ENCODE assay signal across 13 mouse cellular contexts in genomic region chr1:163167051-163167450, GRCm38 (mm10).
DNase-seq lines count a peak whose midpoint lies in the region; ATAC-seq and TF ChIP-seq lines count a peak whose summit lies in the region.
"Had no signal": no experiment of that assay in that cellular context is flagged by ENCODE, and none has a peak within 500 bp of the region (broad histone marks: within the 10 kb centered on the region; RNA-seq: fewer than 3 reads in every experiment).

No protein-coding gene starts in this region.

- H3K27me3 ChIP-seq in lung, embryonic 16.5 days (ENCODE audit: control insufficient read depth, insufficient read depth, low read depth, low read length) = no peaks in the 10 kb centered on the region
- H3K27me3 ChIP-seq in hindbrain, embryonic 11.5 days (ENCODE audit: control insufficient read depth, insufficient read depth, low read length) = no peaks in the 10 kb centered on the region
- H3K27me3 ChIP-seq: limb, embryonic 13.5 days; stomach, embryonic 15.5 days had no signal

- TF ChIP-seq POLR2A in lung, adult 2 months (IDR thresholded peaks at IDR 0.05; ENCODE audit: borderline replicate concordance, extremely low read depth, low read depth, low read length) = no peak

- H3K4me3 ChIP-seq in lung, embryonic 16.5 days (ENCODE audit: low read length) = no peak overlapping the region
- H3K4me3 ChIP-seq in lung, adult 2 months (replicated peaks; ENCODE audit: extremely low read depth, low read depth, low read length) = no peak overlapping the region
- H3K4me3 ChIP-seq in hindbrain, embryonic 11.5 days (ENCODE audit: low read depth, low read length) = no peak overlapping the region
- H3K4me3 ChIP-seq: limb, embryonic 13.5 days; stomach, embryonic 15.5 days had no signal

- no peak overlapping the region for H3K9ac ChIP-seq in lung, embryonic 16.5 days (ENCODE audit: low read length)
- H3K9ac ChIP-seq in hindbrain, embryonic 11.5 days (ENCODE audit: low read depth, low read length) = no peak overlapping the region
- H3K9ac ChIP-seq: limb, embryonic 13.5 days; stomach, embryonic 15.5 days had no signal

- no peak for TF ChIP-seq CTCF in lung, adult 2 months (IDR thresholded peaks at IDR 0.05; ENCODE audit: insufficient read depth, low read length)

- 0 out of 2 replicates have a peak, but pooled peaks have one; percentile 45 for ATAC-seq in lung, embryonic 16.5 days (ENCODE audit: low read depth)
- ATAC-seq in hindbrain, embryonic 11.5 days (ENCODE audit: low FRiP score) = no peak

- peaks cover 5% of the 10 kb centered on the region; the same call in 1 of the 2 replicates for H3K9me3 ChIP-seq in lung, embryonic 16.5 days (ENCODE audit: control insufficient read depth, low read length)
- H3K9me3 ChIP-seq in hindbrain, embryonic 11.5 days (ENCODE audit: control insufficient read depth, low read length) = no peaks in the 10 kb centered on the region
- H3K9me3 ChIP-seq: stomach, embryonic 15.5 days had no signal

- DNase-seq in lung, adult 2 months = no peak
- DNase-seq in gastrocnemius, postnatal 36 days = peak; percentile 27 to 49
- DNase-seq in kidney, adult 9 months = peak; percentile 35
- peak; percentile 81 for DNase-seq in skeletal muscle tissue, adult 2 months (ENCODE audit: low read depth, low spot score)
- DNase-seq in hindbrain, embryonic 11.5 days (ENCODE audit: low spot score) = no peak
- no peak for DNase-seq in thymus, adult 18-20 months
- DNase-seq: cerebellum, adult 2 months; layer of hippocampus, postnatal 36 days; right cerebral cortex, postnatal 14 days had no signal

- no peak overlapping the region for H3K27ac ChIP-seq in lung, embryonic 16.5 days (ENCODE audit: low read length)
- H3K27ac ChIP-seq in hindbrain, embryonic 11.5 days (ENCODE audit: low read depth, low read length) = no peak overlapping the region
- H3K27ac ChIP-seq: limb, embryonic 13.5 days; macrophage; stomach, embryonic 15.5 days had no signal

- intact Hi-C loops in gastrocnemius, postnatal 36 days (cut with DNase I) = loop anchor here (5.0 kb wide), 2 partner anchors 55 to 145 kb away; partner anchors contain the start of gene Prrx1

- no peaks in the 10 kb centered on the region for H3K36me3 ChIP-seq in lung, embryonic 16.5 days (ENCODE audit: control insufficient read depth, insufficient read depth, low read length)
- H3K36me3 ChIP-seq in hindbrain, embryonic 11.5 days (ENCODE audit: control insufficient read depth, insufficient read depth, low read length) = no peaks in the 10 kb centered on the region
- H3K36me3 ChIP-seq: limb, embryonic 13.5 days; stomach, embryonic 15.5 days had no signal

- no peaks in the 10 kb centered on the region for H3K4me1 ChIP-seq in lung, embryonic 16.5 days (replicated peaks; ENCODE audit: control insufficient read depth, insufficient read depth, low read length)
- no peaks in the 10 kb centered on the region for H3K4me1 ChIP-seq in lung, adult 2 months (ENCODE audit: control insufficient read depth, insufficient read depth, low read length)
- no peaks in the 10 kb centered on the region for H3K4me1 ChIP-seq in hindbrain, embryonic 11.5 days (replicated peaks; ENCODE audit: control insufficient read depth, insufficient read depth, low read length)
- H3K4me1 ChIP-seq: limb, embryonic 13.5 days; stomach, embryonic 15.5 days had no signal

- no peak overlapping the region for H3K4me2 ChIP-seq in lung, embryonic 16.5 days (ENCODE audit: low read depth, low read length)
- no peak overlapping the region for H3K4me2 ChIP-seq in hindbrain, embryonic 11.5 days (replicated peaks; ENCODE audit: low read depth, low read length)
- H3K4me2 ChIP-seq: limb, embryonic 13.5 days; stomach, embryonic 15.5 days had no signal

Comparison
In these comparisons a context has a peak if more than half of its experiments do, and no peak if none do; other contexts are left out.
1. DNase-seq: peak in gastrocnemius, postnatal 36 days (2 of 2), kidney, adult 9 months (single experiment) and skeletal muscle tissue, adult 2 months (single experiment); none in lung, adult 2 months (single experiment), hindbrain, embryonic 11.5 days (single experiment) and thymus, adult 18-20 months (0 of 2).